Comparison of ENCODE assay signal across 9 mouse cellular contexts in the genomic region with DNA sequence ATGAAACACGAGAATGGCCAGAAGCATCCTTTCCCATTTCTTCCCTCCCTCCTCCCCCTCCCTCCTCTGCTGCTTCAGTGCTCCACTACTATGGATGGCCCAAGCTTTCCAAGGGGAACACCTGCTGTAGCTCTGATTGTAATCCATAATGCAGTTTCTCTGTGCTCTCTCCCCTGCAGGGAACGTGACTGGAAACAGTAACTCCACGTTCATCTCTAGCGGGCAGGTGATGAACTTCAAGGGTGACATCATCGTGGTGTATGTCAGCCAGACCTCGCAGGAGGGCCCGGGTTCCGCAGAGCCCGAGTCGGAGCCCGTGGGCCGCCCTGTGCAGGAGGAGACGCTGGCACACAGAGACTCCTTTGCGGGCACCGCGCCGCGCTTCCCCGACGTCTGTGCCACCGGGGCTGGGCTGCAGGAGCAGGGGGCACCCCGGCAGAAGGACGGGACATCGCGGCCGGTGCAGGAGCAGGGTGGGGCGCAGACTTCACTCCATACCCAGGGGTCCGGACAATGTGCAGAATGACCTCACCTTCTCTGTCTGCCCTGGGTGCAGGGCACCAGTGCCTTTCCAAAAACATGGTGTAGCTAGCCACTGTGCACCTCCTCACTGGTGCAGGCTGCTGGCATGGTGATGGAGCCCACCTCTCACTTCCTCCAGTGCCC.
DNase-seq lines count a peak whose midpoint lies in the region; ATAC-seq and TF ChIP-seq lines count a peak whose summit lies in the region.
"Had no signal": no experiment of that assay in that cellular context is flagged by ENCODE, and none has a peak within 500 bp of the region (broad histone marks: within the 10 kb centered on the region; RNA-seq: fewer than 3 reads in every experiment).

No protein-coding gene starts in this region.

- DNase-seq in heart, postnatal 10 days: no peak
- peak; percentile 13 for DNase-seq in embryo, embryonic 9.5 days (ENCODE audit: extremely low spot score)
- DNase-seq in intestine, embryonic 14.5 days (ENCODE audit: low spot score): peak; percentile 54
- no peak for DNase-seq in spleen, postnatal 14 days (ENCODE audit: low spot score in 2 of 2)
- no peak for DNase-seq in lung, postnatal 4 days

- peak overlapping the region; percentile 70 for H3K4me2 ChIP-seq in heart, embryonic 11.5 days
- peak overlapping the region; percentile 26 for H3K4me2 ChIP-seq in intestine, embryonic 14.5 days (ENCODE audit: low read length)
- peak overlapping the region; percentile 51 for H3K4me2 ChIP-seq in neural tube, embryonic 14.5 days (ENCODE audit: low read depth, low read length)

- TF ChIP-seq EP300 in ES-Bruce4 (IDR thresholded peaks at IDR 0.05; ENCODE audit: insufficient read depth, low read depth, low read length): no peak

- H3K9ac ChIP-seq in heart, embryonic 11.5 days (ENCODE audit: low read depth, low read length): no peak overlapping the region
- peak overlapping the region; percentile 28; the same call in 1 of the 2 replicates for H3K9ac ChIP-seq in ES-Bruce4 (ENCODE audit: low read depth, poor library complexity, severe bottlenecking)
- H3K9ac ChIP-seq in intestine, embryonic 14.5 days (ENCODE audit: low read length): no peak overlapping the region
- H3K9ac ChIP-seq in neural tube, embryonic 14.5 days (replicated peaks; ENCODE audit: low read depth, low read length): peak overlapping the region; percentile 51

- no peak overlapping the region for H3K27ac ChIP-seq in heart, embryonic 11.5 days (ENCODE audit: low read depth, low read length)
- H3K27ac ChIP-seq in ES-Bruce4 (ENCODE audit: insufficient read depth, low read length): no peak overlapping the region
- H3K27ac ChIP-seq in intestine, embryonic 14.5 days (ENCODE audit: low read depth): no peak overlapping the region
- H3K27ac ChIP-seq in neural tube, embryonic 14.5 days (ENCODE audit: low read depth, low read length): no peak overlapping the region

- H3K4me3 ChIP-seq in heart, embryonic 11.5 days (ENCODE audit: low read depth, low read length): peak overlapping the region; percentile 38
- H3K4me3 ChIP-seq in ES-Bruce4 (ENCODE audit: low read depth, low read length): peak overlapping the region; percentile 49
- H3K4me3 ChIP-seq in intestine, embryonic 14.5 days (ENCODE audit: low read depth, low read length): no peak overlapping the region
- H3K4me3 ChIP-seq in neural tube, embryonic 14.5 days (ENCODE audit: low read depth, low read length): peak overlapping the region; percentile 27

- TF ChIP-seq CTCF in ES-Bruce4 (IDR thresholded peaks at IDR 0.05; ENCODE audit: low read depth, low read length): no peak

- peaks cover 9% of the 10 kb centered on the region; the same call in 1 of the 2 replicates for H3K4me1 ChIP-seq in heart, embryonic 11.5 days (ENCODE audit: control insufficient read depth, insufficient read depth, low read length)
- no peaks in the 10 kb centered on the region for H3K4me1 ChIP-seq in ES-Bruce4 (ENCODE audit: control insufficient read depth, insufficient read depth, low read length)
- peaks cover 3% of the 10 kb centered on the region; the same call in 1 of the 2 replicates for H3K4me1 ChIP-seq in intestine, embryonic 14.5 days (replicated peaks; ENCODE audit: control insufficient read depth, insufficient read depth, low read length)
- H3K4me1 ChIP-seq in neural tube, embryonic 14.5 days (ENCODE audit: control insufficient read depth, insufficient read depth, low read length): 0 out of 2 replicates have a peak, but pooled peaks cover 4% of the 10 kb centered on the region

- 0 out of 2 replicates have a peak, but pooled peaks have one; percentile 39 for ATAC-seq in heart, embryonic 11.5 days (replicated peaks; ENCODE audit: insufficient number of reproducible peaks, low FRiP score, low TSS enrichment)
- ATAC-seq in intestine, embryonic 14.5 days (replicated peaks; ENCODE audit: low FRiP score, low TSS enrichment, low read depth): no peak
- ATAC-seq in neural tube, embryonic 14.5 days (ENCODE audit: low read depth): peak; percentile 82

- H3K27me3 ChIP-seq in heart, embryonic 11.5 days (ENCODE audit: control insufficient read depth, insufficient read depth, low read length): peaks cover 12% of the 10 kb centered on the region
- no peaks in the 10 kb centered on the region; the same call in 1 of the 2 replicates for H3K27me3 ChIP-seq in ES-Bruce4 (ENCODE audit: control insufficient read depth, insufficient read depth, low read length, poor library complexity, severe bottlenecking)
- peaks cover 8% of the 10 kb centered on the region for H3K27me3 ChIP-seq in intestine, embryonic 14.5 days (replicated peaks; ENCODE audit: control insufficient read depth, insufficient read depth, low read length)
- no peaks in the 10 kb centered on the region for H3K27me3 ChIP-seq in neural tube, embryonic 14.5 days (ENCODE audit: control insufficient read depth, insufficient read depth, low read length)

- 8% methylated on average over 28 of the region's 28 CpGs for WGBS in heart, embryonic 11.5 days (ENCODE audit: insufficient replicate concordance)
- 11% methylated on average over 28 of the region's 28 CpGs for WGBS in intestine, embryonic 14.5 days
- 4% methylated on average over 28 of the region's 28 CpGs for WGBS in neural tube, embryonic 14.5 days

- intact Hi-C loops in heart, postnatal 10 days (cut with DNase I): no loop called here

- TF ChIP-seq POLR2A in ES-Bruce4 (IDR thresholded peaks at IDR 0.05; ENCODE audit: insufficient read depth, low read length): no peak

- H3K9me3 ChIP-seq in heart, embryonic 11.5 days (replicated peaks; ENCODE audit: control insufficient read depth, low read length): no peaks in the 10 kb centered on the region
- no peaks in the 10 kb centered on the region for H3K9me3 ChIP-seq in ES-Bruce4 (replicated peaks; ENCODE audit: control insufficient read depth, insufficient read depth, low read length, poor library complexity, severe bottlenecking)
- no peaks in the 10 kb centered on the region for H3K9me3 ChIP-seq in intestine, embryonic 14.5 days (ENCODE audit: control insufficient read depth, low read length)
- H3K9me3 ChIP-seq in neural tube, embryonic 14.5 days (ENCODE audit: control insufficient read depth, low read length): no peaks in the 10 kb centered on the region
- H3K9me3 ChIP-seq: G1E had no signal

- H3K36me3 ChIP-seq in heart, embryonic 11.5 days (ENCODE audit: control insufficient read depth, insufficient read depth, low read length): no peaks in the 10 kb centered on the region
- no peaks in the 10 kb centered on the region for H3K36me3 ChIP-seq in ES-Bruce4 (ENCODE audit: control insufficient read depth, insufficient read depth, low read length, poor library complexity, severe bottlenecking)
- no peaks in the 10 kb centered on the region for H3K36me3 ChIP-seq in intestine, embryonic 14.5 days (ENCODE audit: control insufficient read depth, insufficient read depth, low read length)
- H3K36me3 ChIP-seq in neural tube, embryonic 14.5 days (ENCODE audit: control insufficient read depth, insufficient read depth, low read length): no peaks in the 10 kb centered on the region
- H3K36me3 ChIP-seq: G1E had no signal

Comparison
In these comparisons a context has a peak if more than half of its experiments do, and no peak if none do; other contexts are left out.
1. H3K9ac ChIP-seq: peak in ES-Bruce4 (single experiment) and neural tube, embryonic 14.5 days (single experiment); none in heart, embryonic 11.5 days (single experiment) and intestine, embryonic 14.5 days (single experiment).
2. DNase-seq: peak in embryo, embryonic 9.5 days (single experiment) and intestine, embryonic 14.5 days (single experiment); none in heart, postnatal 10 days (0 of 2), spleen, postnatal 14 days (0 of 2) and lung, postnatal 4 days (0 of 2).
3. Peak in every context shown above with its lines, with median percentiles within 50 percentile points of each other: H3K4me2 ChIP-seq.